Mouse (Mus musculus) embryonic facial prominence, embryonic 14.5 days (tissue): Measurements from ENCODE around the gene Olfr981. TPM values are rescaled to one million over a fixed set of nuclear protein-coding genes. Genes with fewer than 3 reads are reported as not detected.
"Not testable (repeated sequence)": the region's sequence is repeated elsewhere in the genome, so short reads cannot be mapped to it uniquely, and the experiment has no call there.

Experiments
- ATAC-seq: fragments of 200-750 bp; cut with Nextera tagmentation; 2 replicates; pipeline ENCODE4 v1.8.0; 2017; ENCODE audit warnings: low read depth, moderate number of reproducible peaks, moderate TSS enrichment
- DNase-seq: peaks from one replicate; pipeline ENCODE4 v3.0.0-alpha.2; 2015; ENCODE audit warnings: low spot score
- H3K27ac ChIP-seq: fragments of 300-500 bp; sonication (generic); replicated peaks from 2 replicates; pipeline ENCODE4 v1.5.1; 2014; ENCODE audit warnings: low read depth, mild to moderate bottlenecking, low read length, moderate library complexity
- H3K27me3 ChIP-seq: fragments of 300-500 bp; sonication (generic); replicated peaks from 2 replicates; pipeline ENCODE4 v1.6.1; 2014; ENCODE audit warnings: low read length; ENCODE audit not compliant: control insufficient read depth, insufficient read depth
- H3K36me3 ChIP-seq: fragments of 300-500 bp; sonication (generic); 2 replicates; pipeline ENCODE4 v1.6.1; 2014; ENCODE audit warnings: low read length, mixed read lengths; ENCODE audit not compliant: control insufficient read depth, insufficient read depth
- H3K4me1 ChIP-seq: fragments of 300-500 bp; sonication (generic); 2 replicates; pipeline ENCODE4 v1.6.1; 2014; ENCODE audit warnings: antibody characterized with exemption, low read length; ENCODE audit not compliant: control insufficient read depth, insufficient read depth
- H3K4me2 ChIP-seq: fragments of 300-500 bp; sonication (generic); 2 replicates; pipeline ENCODE4 v1.6.1; 2014; ENCODE audit warnings: low read depth, mild to moderate bottlenecking, low read length, moderate library complexity, mixed read lengths
- H3K4me3 ChIP-seq: fragments of 300-500 bp; sonication (generic); 2 replicates; pipeline ENCODE4 v1.5.1; 2014; ENCODE audit warnings: low read depth, mild to moderate bottlenecking, low read length
- H3K9ac ChIP-seq: fragments of 300-500 bp; sonication (generic); 2 replicates; pipeline ENCODE4 v1.6.1; 2014; ENCODE audit warnings: low read depth, mild to moderate bottlenecking, low read length, moderate library complexity, mixed read lengths
- H3K9me3 ChIP-seq: fragments of 300-500 bp; sonication (generic); 2 replicates; pipeline ENCODE4 v1.6.1; 2016; ENCODE audit warnings: low read length; ENCODE audit not compliant: control insufficient read depth
- WGBS: fragments of 180-500 bp; shearing (Covaris S2); extraction: QIAGEN DNeasy Blood & Tissue Kit; methylation state at CpG from one replicate; pipeline ENCODE4 v1.1.7; 2014; 5-methylcytosine and 5-hydroxymethylcytosine counted together
- polyA plus RNA-seq: library from polyadenylated mRNA; unstranded; fragments of >200 nt; fragmentation: Nextera tagmentation; extraction: Ambion mirVana; gene quantifications from 2 replicates; pipeline ENCODE4 v1.2.1, GENCODE M21; 2014

The Olfr981 gene
- not detected in 2 replicates for polyA plus RNA-seq

GRCm38 (mm10) chr9:40021164-40021563 lies at the start of gene Olfr981:
TSS of gene Olfr981 (plus strand) at chr9:40021464.
- Histone ChIP-seq H3K4me1 (no peaks in the 10 kb centered on the region), H3K27ac (no peak within 1 kb of the TSS), H3K4me3 (no peak within 1 kb of the TSS), H3K4me2 (no peak within 1 kb of the TSS), H3K27me3 (no peaks in the 10 kb centered on the region), H3K9ac (no peak within 1 kb of the TSS), H3K36me3 (no peaks in the 10 kb centered on the region), H3K9me3 (no peaks in the 10 kb centered on the region)
- DNase-seq (no peak), ATAC-seq (no peak)
- 67% methylated on average over 2 of the region's 2 CpGs for WGBS

- not testable (repeated sequence) for H3K9ac ChIP-seq, DNase-seq, H3K4me2 ChIP-seq, H3K27me3 ChIP-seq, H3K36me3 ChIP-seq, H3K27ac ChIP-seq, H3K4me1 ChIP-seq, H3K9me3 ChIP-seq, ATAC-seq, H3K4me3 ChIP-seq
- WGBS, result 67% methylated on average over 1 of the region's 1 CpGs
Measured at GRCm38 (mm10) chr9:39976581-39977145, 44.6 kb upstream of the Olfr981 start.

GRCm38 (mm10) chr9:39991813-39992212 lies 29.5 kb upstream of the Olfr981 start, which contains the start of gene Olfr978:
TSS of gene Olfr978 (plus strand) at chr9:39992113.
- H3K9ac ChIP-seq, result no peak within 1 kb of the TSS
- no peak within 1 kb of the TSS for H3K27ac ChIP-seq
- no peak for ATAC-seq
- H3K4me3 ChIP-seq, result no peak within 1 kb of the TSS
- no peaks in the 10 kb centered on the region for H3K36me3 ChIP-seq
- H3K4me1 ChIP-seq, result no peaks in the 10 kb centered on the region
- H3K9me3 ChIP-seq, result no peaks in the 10 kb centered on the region
- no peak within 1 kb of the TSS for H3K4me2 ChIP-seq
- no peak for DNase-seq
- WGBS, result 64% methylated on average over 2 of the region's 2 CpGs
- no peaks in the 10 kb centered on the region for H3K27me3 ChIP-seq

- ATAC-seq, result no peak
- no peak for DNase-seq
- Histone ChIP-seq H3K9ac (no peak within 1 kb of the TSS), H3K4me3 (no peak within 1 kb of the TSS), H3K9me3 (no peaks in the 10 kb centered on the region), H3K27me3 (no peaks in the 10 kb centered on the region), H3K4me1 (no peaks in the 10 kb centered on the region), H3K27ac (no peak within 1 kb of the TSS), H3K4me2 (no peak within 1 kb of the TSS), H3K36me3 (no peaks in the 10 kb centered on the region)
- WGBS, result 80% methylated on average over 1 of the region's 1 CpGs
Measured at GRCm38 (mm10) chr9:40003365-40003764, 17.9 kb upstream of the Olfr981 start, which contains the start of gene Olfr979. TSS of gene Olfr979 (minus strand) at chr9:40003465.

GRCm38 (mm10) chr9:40009482-40009881 lies 11.8 kb upstream of the Olfr981 start, which contains the start of gene Olfr980:
TSS of gene Olfr980 (minus strand) at chr9:40009582.
- H3K9me3 ChIP-seq, result no peaks in the 10 kb centered on the region
- no peak within 1 kb of the TSS for H3K4me2 ChIP-seq
- H3K4me1 ChIP-seq, result no peaks in the 10 kb centered on the region
- DNase-seq (no peak), ATAC-seq (no peak)
- H3K36me3 ChIP-seq, result no peaks in the 10 kb centered on the region
- WGBS, result 90% methylated on average over 1 of the region's 1 CpGs
- no peak within 1 kb of the TSS for H3K27ac ChIP-seq
- H3K27me3 ChIP-seq, result no peaks in the 10 kb centered on the region
- no peak within 1 kb of the TSS for H3K4me3 ChIP-seq
- H3K9ac ChIP-seq, result no peak within 1 kb of the TSS

GRCm38 (mm10) chr9:40050138-40050537 lies 28.9 kb downstream of the Olfr981 start:
- no peak for DNase-seq
- Histone ChIP-seq H3K36me3 (no peaks in the 10 kb centered on the region), H3K4me2 (no peak overlapping the region), H3K9ac (no peak overlapping the region), H3K27ac (no peak overlapping the region), H3K9me3 (no peaks in the 10 kb centered on the region), H3K4me1 (no peaks in the 10 kb centered on the region), H3K27me3 (no peaks in the 10 kb centered on the region), H3K4me3 (no peak overlapping the region)
- 91% methylated on average over 19 of the region's 19 CpGs for WGBS
- no peak for ATAC-seq

- Histone ChIP-seq H3K36me3 (no peaks in the 10 kb centered on the region), H3K9me3 (no peaks in the 10 kb centered on the region), H3K4me3 (no peak within 1 kb of the TSS), H3K4me1 (no peaks in the 10 kb centered on the region), H3K9ac (no peak within 1 kb of the TSS), H3K27ac (no peak within 1 kb of the TSS), H3K27me3 (no peaks in the 10 kb centered on the region), H3K4me2 (no peak within 1 kb of the TSS)
- DNase-seq, result no peak
- ATAC-seq, result no peak
- WGBS, result 73% methylated on average over 2 of the region's 2 CpGs
Measured at GRCm38 (mm10) chr9:40073529-40073928, 52.3 kb downstream of the Olfr981 start, which contains the start of gene Olfr982. TSS of gene Olfr982 (plus strand) at chr9:40073829.
